Mouse (Mus musculus) bone marrow macrophage, adult 2 months (primary cell): ENCODE measurements around the gene Sc5d.

Experiments used
- CTCF ChIP-seq: IDR thresholded peaks from 2 replicates; pipeline ENCODE4 v1.5.1; 2012; ENCODE audit warnings: low read depth, mild to moderate bottlenecking, low read length, moderate library complexity
- POLR2A ChIP-seq: IDR thresholded peaks from 2 replicates; pipeline ENCODE4 v1.6.1; 2012; ENCODE audit warnings: mild to moderate bottlenecking, low read depth, low read length, borderline replicate concordance

GRCm38 (mm10) chr9:42209666-42210065 lies 54.4 kb downstream of the Sc5d start:
- TF ChIP-seq CTCF (no peak), POLR2A (no peak)
